Mouse (Mus musculus) stomach, postnatal 0 days (tissue): Measurements from ENCODE around the gene Ddx10. TPM values are rescaled to one million over a fixed set of nuclear protein-coding genes. Genes with fewer than 3 reads are reported as not detected.

Experiments
- ATAC-seq: fragments of 200-750 bp; cut with Nextera tagmentation; 2 replicates; pipeline ENCODE4 v1.8.0; 2017; ENCODE audit not compliant: low FRiP score, low TSS enrichment
- DNase-seq: peaks from one replicate; pipeline ENCODE4 v3.0.0-alpha.2; 2016; ENCODE audit warnings: low spot score
- H3K27ac ChIP-seq: fragments of 300-500 bp; sonication (generic); replicated peaks from 2 replicates; pipeline ENCODE4 v1.5.1; 2014; ENCODE audit warnings: mild to moderate bottlenecking, control low read depth
- H3K27me3 ChIP-seq: fragments of 300-500 bp; sonication (generic); 2 replicates; pipeline ENCODE4 v1.6.1; 2014; ENCODE audit warnings: low read length; ENCODE audit not compliant: control insufficient read depth, insufficient read depth
- H3K36me3 ChIP-seq: fragments of 300-500 bp; sonication (generic); 2 replicates; pipeline ENCODE4 v1.6.1; 2014; ENCODE audit warnings: low read length, mixed read lengths; ENCODE audit not compliant: control insufficient read depth, insufficient read depth
- H3K4me1 ChIP-seq: fragments of 300-500 bp; sonication (generic); replicated peaks from 2 replicates; pipeline ENCODE4 v1.6.1; 2014; ENCODE audit warnings: antibody characterized with exemption; ENCODE audit not compliant: control insufficient read depth, insufficient read depth
- H3K4me2 ChIP-seq: fragments of 300-500 bp; sonication (generic); replicated peaks from 2 replicates; pipeline ENCODE4 v1.6.1; 2014; ENCODE audit warnings: low read depth, mild to moderate bottlenecking, control low read depth, moderate library complexity
- H3K4me3 ChIP-seq: fragments of 300-500 bp; sonication (generic); 2 replicates; pipeline ENCODE4 v1.5.1; 2014; ENCODE audit warnings: low read depth, low read length, control low read depth
- H3K9ac ChIP-seq: fragments of 300-500 bp; sonication (generic); 2 replicates; pipeline ENCODE4 v1.6.1; 2014; ENCODE audit warnings: mild to moderate bottlenecking, low read length, control low read depth, mixed read lengths
- H3K9me3 ChIP-seq: fragments of 300-500 bp; sonication (generic); 2 replicates; pipeline ENCODE4 v1.6.1; 2016; ENCODE audit warnings: low read length; ENCODE audit not compliant: control insufficient read depth
- CTCF ChIP-seq: IDR thresholded peaks from 2 replicates; pipeline ENCODE4 v1.5.1; 2016; ENCODE audit warnings: antibody characterized with exemption, low read depth, mild to moderate bottlenecking, moderate library complexity
- EP300 ChIP-seq: optimal IDR thresholded peaks from 2 replicates; pipeline ENCODE3; 2016; ENCODE audit warnings: antibody characterized with exemption
- WGBS: fragments of 180-500 bp; shearing (Covaris S2); extraction: QIAGEN DNeasy Blood & Tissue Kit; methylation state at CpG from one replicate; pipeline ENCODE4 v1.1.7; 2014; 5-methylcytosine and 5-hydroxymethylcytosine counted together
- polyA plus RNA-seq: library from polyadenylated mRNA; unstranded; fragments of >200 nt; fragmentation: Nextera tagmentation; extraction: Ambion mirVana; gene quantifications from 2 replicates; pipeline ENCODE4 v1.2.1, GENCODE M21; 2015

Gene Ddx10
- polyA plus RNA-seq, 1 experiment from 2014 or later = 13.9 TPM

- Histone ChIP-seq H3K27me3 (no peaks in the 10 kb centered on the region), H3K27ac (no peak overlapping the region), H3K4me3 (no peak overlapping the region), H3K4me1 (no peaks in the 10 kb centered on the region), H3K4me2 (no peak overlapping the region), H3K9me3 (no peaks in the 10 kb centered on the region), H3K9ac (no peak overlapping the region), H3K36me3 (no peaks in the 10 kb centered on the region)
- no peak for DNase-seq
- no peak for ATAC-seq
- TF ChIP-seq EP300 (no peak), CTCF (no peak)
- WGBS = 55% methylated on average over 4 of the region's 4 CpGs
Measured at GRCm38 (mm10) chr9:53272714-53273113, 24.9 kb upstream of the Ddx10 start.

- DNase-seq (no peak), ATAC-seq (no peak)
- Histone ChIP-seq H3K36me3 (no peaks in the 10 kb centered on the region), H3K27me3 (no peaks in the 10 kb centered on the region), H3K27ac (no peak overlapping the region; the same call in 1 of the 2 replicates), H3K4me1 (no peaks in the 10 kb centered on the region), H3K9ac (no peak overlapping the region), H3K9me3 (no peaks in the 10 kb centered on the region), H3K4me2 (no peak overlapping the region), H3K4me3 (no peak overlapping the region)
- TF ChIP-seq EP300 (no peak), CTCF (no peak)
- WGBS = 34% methylated on average over 5 of the region's 5 CpGs
Measured at GRCm38 (mm10) chr9:53272207-53272606, 24.4 kb upstream of the Ddx10 start.

GRCm38 (mm10) chr9:53271281-53272022, 23.6 kb upstream of the Ddx10 start:
- Histone ChIP-seq H3K27me3 (no peaks in the 10 kb centered on the region), H3K4me1 (no peaks in the 10 kb centered on the region), H3K4me2 (no peak overlapping the region), H3K27ac (no peak overlapping the region; the same call in 1 of the 2 replicates), H3K9me3 (no peaks in the 10 kb centered on the region), H3K9ac (no peak overlapping the region), H3K36me3 (no peaks in the 10 kb centered on the region), H3K4me3 (no peak overlapping the region)
- 56% methylated on average over 5 of the region's 5 CpGs for WGBS
- TF ChIP-seq CTCF = no peak
- TF ChIP-seq EP300 = no peak
- DNase-seq (no peak), ATAC-seq (no peak)

- DNase-seq = no peak
- no peaks in the 10 kb centered on the region for H3K36me3 ChIP-seq
- H3K4me2 ChIP-seq = no peak overlapping the region
- H3K27me3 ChIP-seq = no peaks in the 10 kb centered on the region
- H3K9ac ChIP-seq = no peak overlapping the region
- no peaks in the 10 kb centered on the region for H3K4me1 ChIP-seq
- H3K4me3 ChIP-seq = no peak overlapping the region
- H3K9me3 ChIP-seq = no peaks in the 10 kb centered on the region
- TF ChIP-seq EP300 (no peak), CTCF (no peak)
- WGBS = 76% methylated on average over 5 of the region's 5 CpGs
- no peak overlapping the region for H3K27ac ChIP-seq
- ATAC-seq = no peak
Measured at GRCm38 (mm10) chr9:53269466-53269755, 21.6 kb upstream of the Ddx10 start.

- DNase-seq = peak; percentile 40
- no peak overlapping the region for H3K27ac ChIP-seq
- WGBS = 49% methylated on average over 5 of the region's 5 CpGs
- no peak for ATAC-seq
- H3K4me1 ChIP-seq = no peaks in the 10 kb centered on the region
- H3K9ac ChIP-seq = no peak overlapping the region
- H3K4me2 ChIP-seq = no peak overlapping the region
- H3K36me3 ChIP-seq = no peaks in the 10 kb centered on the region
- H3K9me3 ChIP-seq = no peaks in the 10 kb centered on the region
- no peak overlapping the region for H3K4me3 ChIP-seq
- H3K27me3 ChIP-seq = no peaks in the 10 kb centered on the region
- TF ChIP-seq EP300 (no peak), CTCF (peak; percentile 78)
Measured at GRCm38 (mm10) chr9:53268731-53269465, 21.0 kb upstream of the Ddx10 start.

- Histone ChIP-seq H3K4me2 (no peak overlapping the region), H3K9ac (no peak overlapping the region), H3K9me3 (no peaks in the 10 kb centered on the region), H3K36me3 (no peaks in the 10 kb centered on the region), H3K27ac (no peak overlapping the region), H3K4me3 (no peak overlapping the region), H3K27me3 (no peaks in the 10 kb centered on the region), H3K4me1 (no peaks in the 10 kb centered on the region)
- TF ChIP-seq CTCF (no peak), EP300 (no peak)
- no peak for ATAC-seq
- no peak for DNase-seq
- 41% methylated on average over 5 of the region's 5 CpGs for WGBS
Measured at GRCm38 (mm10) chr9:53268036-53268435, 20.2 kb upstream of the Ddx10 start.
